Mouse (Mus musculus) liver, embryonic 15.5 days (tissue): Measurements from ENCODE around the gene Zscan18. TPM values are rescaled to one million over a fixed set of nuclear protein-coding genes. Genes with fewer than 3 reads are reported as not detected.
"Not testable (repeated sequence)": the region's sequence is repeated elsewhere in the genome, so short reads cannot be mapped to it uniquely, and the experiment has no call there.

ENCODE experiments used
- ATAC-seq: fragments of 200-750 bp; cut with Nextera tagmentation; 2 replicates; pipeline ENCODE4 v1.8.0; 2017; ENCODE audit warnings: moderate number of reproducible peaks, mild to moderate bottlenecking, moderate library complexity; ENCODE audit not compliant: insufficient read depth
- H3K27ac ChIP-seq: fragments of 300-500 bp; sonication (generic); replicated peaks from 2 replicates; pipeline ENCODE4 v1.5.1; 2015; ENCODE audit warnings: mild to moderate bottlenecking, inconsistent platforms
- H3K27me3 ChIP-seq: fragments of 300-500 bp; sonication (generic); 2 replicates; pipeline ENCODE4 v1.6.1; 2015; ENCODE audit warnings: mild to moderate bottlenecking, inconsistent platforms
- H3K36me3 ChIP-seq: fragments of 300-500 bp; sonication (generic); replicated peaks from 2 replicates; pipeline ENCODE4 v1.6.1; 2015; ENCODE audit warnings: moderate library complexity, mild to moderate bottlenecking, inconsistent platforms
- H3K4me1 ChIP-seq: fragments of 300-500 bp; sonication (generic); replicated peaks from 2 replicates; pipeline ENCODE4 v1.6.1; 2015; ENCODE audit warnings: inconsistent platforms
- H3K4me2 ChIP-seq: fragments of 300-500 bp; sonication (generic); 2 replicates; pipeline ENCODE4 v1.6.1; 2015; ENCODE audit warnings: moderate library complexity, mild to moderate bottlenecking, inconsistent platforms
- H3K4me3 ChIP-seq: fragments of 300-500 bp; sonication (generic); replicated peaks from 2 replicates; pipeline ENCODE4 v1.5.1; 2015; ENCODE audit warnings: mild to moderate bottlenecking, inconsistent platforms
- H3K9ac ChIP-seq: fragments of 300-500 bp; sonication (generic); 2 replicates; pipeline ENCODE4 v1.6.1; 2015; ENCODE audit warnings: moderate library complexity, mild to moderate bottlenecking, inconsistent platforms
- H3K9me3 ChIP-seq: fragments of 300-500 bp; sonication (generic); replicated peaks from 2 replicates; pipeline ENCODE4 v1.6.1; 2016; ENCODE audit warnings: inconsistent platforms
- WGBS: fragments of 180-500 bp; shearing (Covaris S2); methylation state at CpG from one replicate; pipeline ENCODE4 v1.1.7; 2015; ENCODE audit warnings: mixed read lengths; ENCODE audit not compliant: insufficient replicate concordance; 5-methylcytosine and 5-hydroxymethylcytosine counted together
- polyA plus RNA-seq: library from polyadenylated mRNA; unstranded; fragments of >200 nt; fragmentation: Nextera tagmentation; extraction: Ambion mirVana; gene quantifications from 2 replicates; pipeline ENCODE4 v1.2.1, GENCODE M21; 2015

The Zscan18 gene
- 0.24 and 0.44 TPM in 2 replicates for polyA plus RNA-seq

DNA sequence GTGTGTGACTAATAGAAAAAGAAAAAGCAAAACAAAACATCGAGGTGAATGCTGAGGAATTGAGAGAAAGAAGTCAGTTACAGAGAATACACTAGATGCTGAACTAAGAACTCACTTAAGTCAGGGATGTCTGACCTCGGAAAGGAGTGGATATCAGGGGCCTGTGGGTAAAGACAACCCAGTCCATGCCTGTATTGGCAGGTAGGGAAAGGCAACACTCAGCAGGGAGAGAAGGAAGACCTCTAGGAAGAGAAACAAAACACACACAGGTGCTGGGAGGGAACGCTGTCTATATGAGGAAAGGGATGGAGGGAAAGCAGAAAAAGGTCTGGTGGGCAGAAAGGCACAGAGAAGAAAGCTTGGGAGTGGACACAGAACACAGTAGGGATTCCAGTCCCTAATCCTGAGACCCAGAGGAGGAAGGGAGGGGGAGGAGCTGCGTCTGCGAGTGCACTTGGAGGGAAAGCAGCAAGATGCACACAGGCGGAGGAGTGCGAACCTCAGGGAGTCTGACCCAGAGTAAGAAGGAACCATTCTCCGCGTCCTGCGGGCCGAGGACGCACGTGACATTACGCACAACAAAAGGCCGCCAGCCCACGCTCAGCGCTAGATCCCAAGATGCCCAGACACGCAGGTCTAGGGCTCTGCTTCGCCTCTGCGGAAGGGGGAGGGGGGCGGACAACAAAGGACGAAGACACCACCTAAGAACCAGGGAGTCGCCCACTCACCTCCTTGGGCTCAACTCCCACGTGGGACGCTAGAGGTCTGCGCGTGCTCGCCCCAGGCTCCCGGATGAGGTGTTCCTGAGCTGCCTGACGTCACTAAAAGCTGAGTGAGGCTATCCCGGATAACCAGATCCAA, at the start of gene Zscan18:
TSS of gene Zscan18 (minus strand) at position 770 of the 861 bp plus-strand sequence.
- H3K36me3 ChIP-seq: peaks cover 9% of the 10 kb centered on the region
- peak within 1 kb of the TSS; percentile 51 for H3K4me3 ChIP-seq
- 4% methylated on average over 31 of the region's 31 CpGs for WGBS
- no peaks in the 10 kb centered on the region for H3K9me3 ChIP-seq
- no peaks in the 10 kb centered on the region for H3K27me3 ChIP-seq
- H3K9ac ChIP-seq: peak within 1 kb of the TSS; percentile 21; the same call in 1 of the 2 replicates
- peak within 1 kb of the TSS; percentile 78 for H3K4me2 ChIP-seq
- peak; percentile 70 for ATAC-seq
- peaks cover 12% of the 10 kb centered on the region; the same call in 1 of the 2 replicates for H3K4me1 ChIP-seq
- H3K27ac ChIP-seq: no peak within 1 kb of the TSS

DNA sequence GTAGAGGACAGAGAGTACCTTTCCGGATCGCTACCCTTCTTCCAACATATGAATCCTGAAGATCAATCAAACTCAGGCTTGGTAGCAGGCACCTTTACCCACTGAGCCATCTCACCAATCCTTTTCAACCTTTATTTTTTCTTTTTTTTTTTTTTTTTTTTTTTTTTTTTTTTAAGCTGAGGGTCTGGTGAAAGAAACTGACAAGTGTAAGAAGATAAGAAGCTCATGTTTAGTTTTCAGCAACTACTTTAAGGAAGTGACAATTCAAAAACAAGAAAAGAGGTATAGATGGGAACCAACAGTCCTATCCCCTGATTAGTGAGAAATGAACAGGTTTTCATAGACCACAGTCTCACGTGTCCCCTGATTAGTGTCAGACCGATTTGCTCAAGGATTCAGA, 32.3 kb upstream of the Zscan18 start:
- Histone ChIP-seq H3K36me3 (peaks cover 45% of the 10 kb centered on the region), H3K27ac (no peak overlapping the region), H3K4me2 (peak overlapping the region; percentile 87), H3K4me1 (peaks cover 21% of the 10 kb centered on the region), H3K9ac (no peak overlapping the region), H3K4me3 (peak overlapping the region; percentile 75), H3K9me3 (no peaks in the 10 kb centered on the region), H3K27me3 (no peaks in the 10 kb centered on the region)
- no peak for ATAC-seq
- 73% methylated on average over 4 of the region's 4 CpGs for WGBS

DNA sequence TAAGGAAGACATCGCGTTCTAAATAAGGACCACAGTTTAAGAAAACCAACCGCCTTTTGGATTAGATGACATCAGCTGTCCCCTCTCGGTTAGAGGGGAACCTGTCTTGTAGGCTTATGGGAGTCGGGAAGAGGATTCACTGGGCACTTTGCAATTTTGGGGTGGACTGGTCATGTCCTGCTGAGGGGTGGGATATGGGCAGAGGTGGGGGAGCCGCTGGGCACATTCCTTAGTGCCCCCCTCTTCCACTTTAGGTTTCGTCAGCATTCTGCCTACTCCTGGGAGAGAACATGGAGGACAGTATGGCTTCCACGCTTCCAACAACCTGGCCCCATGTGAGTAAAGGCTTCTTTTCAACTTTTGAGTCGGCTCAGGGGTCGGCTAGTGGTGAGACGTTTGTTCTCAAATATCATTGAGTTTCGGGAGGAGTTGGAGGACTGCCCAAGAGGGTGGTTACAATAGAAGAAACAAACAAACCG, 31.8 kb upstream of the Zscan18 start:
- ATAC-seq: peak; percentile 13; the same call in 1 of the 2 replicates
- peaks cover 21% of the 10 kb centered on the region for H3K4me1 ChIP-seq
- peak overlapping the region; percentile 87 for H3K4me2 ChIP-seq
- WGBS: 28% methylated on average over 13 of the region's 13 CpGs
- peaks cover 40% of the 10 kb centered on the region for H3K36me3 ChIP-seq
- H3K9me3 ChIP-seq: no peaks in the 10 kb centered on the region
- H3K4me3 ChIP-seq: peak overlapping the region; percentile 75
- peak overlapping the region; percentile 71 for H3K27ac ChIP-seq
- H3K9ac ChIP-seq: peak overlapping the region; percentile 76
- H3K27me3 ChIP-seq: no peaks in the 10 kb centered on the region

DNA sequence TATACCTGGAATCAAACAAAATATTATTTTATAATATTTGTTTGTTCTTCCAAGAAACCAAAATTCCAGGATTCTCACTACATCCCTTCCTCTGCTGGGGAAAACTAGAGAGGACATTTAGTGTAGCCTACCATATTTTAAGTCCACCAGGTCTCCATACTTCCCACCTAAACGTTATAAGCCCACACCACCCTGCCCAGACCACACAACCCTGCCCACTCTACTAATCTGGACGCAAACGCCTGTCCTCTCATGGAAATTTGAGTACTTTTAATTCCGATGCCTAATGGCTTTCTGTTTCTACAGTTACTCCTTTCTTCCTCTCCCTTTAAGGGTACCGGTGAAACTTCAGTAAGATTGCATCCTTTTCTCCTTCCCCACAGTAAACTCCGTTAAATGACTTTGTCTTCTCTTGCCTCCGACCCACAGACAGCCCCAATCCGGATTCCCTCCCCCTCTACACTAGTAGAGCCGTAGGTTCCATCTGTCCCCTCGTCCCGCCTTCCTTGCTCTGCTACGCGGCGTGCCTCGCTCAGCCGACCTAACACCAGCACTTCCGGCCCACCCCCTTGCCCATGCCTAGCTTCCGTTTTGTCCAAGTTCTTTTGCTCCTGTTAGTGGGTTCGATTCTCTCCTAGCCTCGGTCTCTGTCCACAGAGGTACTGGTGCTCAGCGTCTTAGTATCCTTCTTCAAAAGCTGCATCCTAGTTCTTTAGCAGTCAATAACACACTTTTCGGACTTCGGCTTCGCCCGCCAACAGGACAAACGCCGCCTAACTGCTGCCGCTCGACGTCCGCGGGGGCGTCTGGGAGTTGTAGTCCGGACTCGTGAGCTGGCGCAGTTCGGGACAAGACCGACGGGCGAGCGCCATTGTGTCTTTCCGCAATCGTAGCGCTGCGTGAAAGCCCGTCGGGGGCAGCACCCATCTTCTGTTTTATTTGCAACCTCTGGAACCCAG, 31.0 kb upstream of the Zscan18 start, which contains the start of gene Zfp110:
TSS of gene Zfp110 (plus strand) at position 600 of the 959 bp plus-strand sequence.
- Histone ChIP-seq H3K4me2 (peak within 1 kb of the TSS; percentile 87), H3K9ac (peak within 1 kb of the TSS; percentile 76), H3K9me3 (no peaks in the 10 kb centered on the region), H3K36me3 (peaks cover 33% of the 10 kb centered on the region), H3K27me3 (no peaks in the 10 kb centered on the region), H3K4me1 (peaks cover 21% of the 10 kb centered on the region), H3K4me3 (peak within 1 kb of the TSS; percentile 75), H3K27ac (peak within 1 kb of the TSS; percentile 71)
- peak; percentile 98 for ATAC-seq
- 2% methylated on average over 47 of the region's 47 CpGs for WGBS

DNA sequence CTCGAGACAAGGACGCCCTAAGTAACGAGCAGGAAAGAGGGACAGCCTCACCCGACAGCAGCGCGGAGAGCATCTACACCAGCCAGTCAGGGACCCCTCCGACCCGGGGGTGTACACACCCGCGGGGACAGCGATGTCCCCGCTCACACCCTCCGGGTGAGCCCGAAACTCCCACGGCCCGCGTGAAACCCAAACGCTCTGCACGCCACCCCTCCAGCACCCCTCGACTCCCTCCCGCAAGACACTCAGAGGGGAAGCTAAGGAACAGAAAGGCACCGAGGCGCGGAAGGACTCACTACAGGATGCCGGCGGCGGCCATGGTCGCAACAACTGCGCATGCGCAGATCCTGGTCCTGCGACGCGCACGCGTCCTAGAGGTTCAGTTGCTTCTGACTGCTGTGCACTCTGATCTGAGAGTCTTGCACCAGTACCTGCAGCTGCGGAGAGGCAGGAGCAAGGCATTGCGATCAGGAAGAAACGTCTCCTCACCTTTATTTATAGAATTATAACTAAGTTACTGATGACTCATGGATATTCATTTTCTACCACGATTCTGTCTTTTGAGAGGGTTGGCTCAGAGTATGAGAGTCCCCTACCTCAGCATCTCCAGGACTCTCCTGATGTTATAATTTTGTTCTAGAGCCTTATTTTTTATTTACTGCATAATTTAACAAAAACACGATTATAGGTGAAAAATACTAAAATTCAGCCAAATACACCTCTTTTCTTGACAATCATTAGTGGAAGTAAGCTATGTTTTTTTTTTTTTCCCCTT, 15.3 kb upstream of the Zscan18 start, which contains the start of gene Zfp329:
TSS of gene Zfp329 (minus strand) at position 338 of the 775 bp plus-strand sequence.
- H3K9me3 ChIP-seq: no peaks in the 10 kb centered on the region
- ATAC-seq: peak; percentile 95
- H3K4me3 ChIP-seq: peak within 1 kb of the TSS; percentile 88
- peaks cover 9% of the 10 kb centered on the region for H3K4me1 ChIP-seq
- H3K27me3 ChIP-seq: no peaks in the 10 kb centered on the region
- under 1% methylated on average over 40 of the region's 40 CpGs for WGBS
- H3K36me3 ChIP-seq: no peaks in the 10 kb centered on the region
- peak within 1 kb of the TSS; percentile 78 for H3K4me2 ChIP-seq
- no peak within 1 kb of the TSS; the same call in 1 of the 2 replicates for H3K27ac ChIP-seq
- H3K9ac ChIP-seq: peak within 1 kb of the TSS; percentile 76

DNA sequence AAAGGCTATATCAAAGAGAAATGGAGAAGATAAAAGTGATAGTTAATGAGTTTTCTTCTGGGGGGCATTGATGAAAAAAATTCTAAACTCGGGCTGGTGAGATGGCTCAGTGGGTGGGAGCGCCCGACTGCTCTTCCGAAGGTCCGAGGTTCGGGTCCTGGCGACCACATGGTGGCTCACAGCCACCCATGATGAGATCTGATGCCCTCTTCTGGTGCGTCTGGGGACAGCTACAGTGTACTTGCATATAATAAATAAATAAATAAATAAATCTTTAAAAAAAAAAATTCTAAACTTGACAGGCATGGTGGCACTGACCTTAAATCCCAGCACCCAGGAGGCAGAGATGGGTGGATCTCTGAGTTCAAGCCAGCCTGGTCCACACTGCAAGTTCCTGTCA, 12.1 kb upstream of the Zscan18 start:
- peaks cover 4% of the 10 kb centered on the region; the same call in 1 of the 2 replicates for H3K9me3 ChIP-seq
- no peak for ATAC-seq
- no peaks in the 10 kb centered on the region for H3K27me3 ChIP-seq
- no peak overlapping the region for H3K4me2 ChIP-seq
- peaks cover 9% of the 10 kb centered on the region for H3K4me1 ChIP-seq
- no peak overlapping the region for H3K4me3 ChIP-seq
- H3K36me3 ChIP-seq: peaks cover 24% of the 10 kb centered on the region
- H3K9ac ChIP-seq: no peak overlapping the region
- no peak overlapping the region for H3K27ac ChIP-seq
- 88% methylated on average over 8 of the region's 8 CpGs for WGBS

DNA sequence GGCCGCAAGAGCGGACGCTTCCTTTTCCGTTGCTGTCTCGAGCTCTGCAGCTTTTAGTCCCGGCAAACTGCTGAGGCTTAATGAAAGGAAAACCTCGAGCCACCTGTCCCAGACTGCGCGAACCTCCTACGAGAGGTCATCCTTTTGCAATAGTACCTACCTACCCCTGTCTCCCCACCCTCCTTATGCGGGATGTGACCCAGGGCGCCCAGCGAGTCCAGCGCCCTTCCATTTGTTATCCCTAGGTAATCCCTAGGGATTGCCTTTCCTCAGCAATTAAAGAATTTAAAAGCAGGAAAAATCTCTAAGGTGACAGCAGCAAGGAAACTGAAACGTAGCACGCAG, 264 bp upstream of the Zscan18 start:
- 2% methylated on average over 16 of the region's 16 CpGs for WGBS
- H3K9ac ChIP-seq: peak overlapping the region; percentile 21; the same call in 1 of the 2 replicates
- peak; percentile 34; the same call in 1 of the 2 replicates for ATAC-seq

DNA sequence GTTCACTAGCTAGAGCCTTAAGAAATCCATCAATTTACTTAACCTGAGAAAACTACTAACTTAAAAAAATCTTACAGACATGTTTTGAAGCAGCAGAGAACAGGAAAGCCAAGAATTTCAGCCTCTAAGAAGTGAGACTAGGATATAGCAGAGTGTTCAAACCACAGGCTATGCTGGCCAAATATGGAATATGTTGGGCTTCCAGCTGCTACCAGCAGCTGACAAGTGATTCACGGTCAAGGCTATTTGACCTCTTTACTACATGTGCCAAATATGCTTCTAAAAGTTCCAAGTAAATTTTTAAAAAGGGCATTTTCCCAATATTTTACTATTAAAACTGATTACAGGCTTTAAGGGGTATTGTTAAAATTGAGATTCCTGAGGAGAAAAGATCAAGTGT, 3.9 kb downstream of the Zscan18 start:
- Histone ChIP-seq H3K4me3 (no peak overlapping the region), H3K27ac (no peak overlapping the region), H3K9me3 (no peaks in the 10 kb centered on the region), H3K36me3 (no peaks in the 10 kb centered on the region), H3K27me3 (no peaks in the 10 kb centered on the region), H3K4me1 (peaks cover 12% of the 10 kb centered on the region; the same call in 1 of the 2 replicates), H3K9ac (no peak overlapping the region), H3K4me2 (no peak overlapping the region)
- no peak for ATAC-seq
- 74% methylated on average over 1 of the region's 1 CpGs for WGBS

More for the DNA sequence above, 264 bp upstream of the Zscan18 start:
- no peaks in the 10 kb centered on the region for H3K27me3 ChIP-seq
- no peak overlapping the region for H3K27ac ChIP-seq
- H3K9me3 ChIP-seq: no peaks in the 10 kb centered on the region
- peaks cover 15% of the 10 kb centered on the region for H3K36me3 ChIP-seq
- H3K4me3 ChIP-seq: peak overlapping the region; percentile 51
- peaks cover 12% of the 10 kb centered on the region; the same call in 1 of the 2 replicates for H3K4me1 ChIP-seq
- peak overlapping the region; percentile 78 for H3K4me2 ChIP-seq

DNA sequence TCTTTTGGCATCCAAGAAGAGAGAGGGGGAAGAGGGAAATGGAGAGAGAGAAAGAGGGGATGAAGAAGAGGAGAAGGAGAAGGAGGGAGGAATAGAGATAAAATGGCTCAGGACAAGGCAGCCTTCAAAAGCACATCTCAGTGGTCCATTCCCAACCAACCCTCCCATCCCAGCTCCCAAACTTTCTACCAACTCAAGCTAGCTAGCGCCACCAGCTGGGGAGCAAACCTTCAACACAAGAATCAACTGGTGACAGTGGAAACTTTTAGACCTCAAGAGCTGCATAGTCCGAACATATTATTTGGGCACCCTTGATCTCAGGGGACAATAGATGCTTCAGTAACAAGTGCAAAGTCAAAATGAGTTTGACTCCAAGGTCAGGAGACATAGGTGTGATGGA, 5.5 kb downstream of the Zscan18 start:
- Histone ChIP-seq H3K9me3 (no peaks in the 10 kb centered on the region), H3K9ac (no peak overlapping the region), H3K4me1 (0 out of 2 replicates have a peak, but pooled peaks cover 4% of the 10 kb centered on the region), H3K27me3 (no peaks in the 10 kb centered on the region), H3K4me2 (no peak overlapping the region), H3K36me3 (no peaks in the 10 kb centered on the region), H3K4me3 (no peak overlapping the region), H3K27ac (no peak overlapping the region)
- ATAC-seq: no peak
- 54% methylated on average over 2 of the region's 2 CpGs for WGBS

DNA sequence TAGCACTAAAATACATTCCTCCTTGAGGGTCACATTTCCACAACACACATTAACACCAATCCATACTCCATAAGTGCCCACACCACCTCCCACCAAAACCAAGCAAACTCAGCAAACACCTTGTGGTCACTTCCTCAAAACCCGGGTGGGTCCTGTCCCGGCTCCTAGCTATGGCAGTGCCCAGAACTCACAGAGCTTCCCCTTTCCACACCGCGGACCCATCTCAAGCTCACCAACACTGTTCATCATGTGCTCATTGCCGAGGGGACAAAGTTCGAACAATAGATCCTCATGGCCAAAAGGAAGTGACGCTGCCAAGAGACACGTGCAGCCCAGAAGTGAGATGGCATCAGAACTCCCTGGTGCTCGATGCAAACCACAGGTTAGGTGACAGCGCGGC, 10.8 kb downstream of the Zscan18 start:
- H3K9me3 ChIP-seq, H3K4me2 ChIP-seq, H3K27me3 ChIP-seq, H3K9ac ChIP-seq, H3K4me3 ChIP-seq, H3K36me3 ChIP-seq, H3K27ac ChIP-seq, H3K4me1 ChIP-seq, ATAC-seq: not testable (repeated sequence)
- WGBS: 47% methylated on average over 11 of the region's 11 CpGs
